In genomic region chr9:66925853-66926252, GRCm38 (mm10) we compare ENCODE assay signal across 24 mouse cellular contexts.
"Had no signal": no experiment of that assay in that cellular context is flagged by ENCODE, and none has a peak within 500 bp of the region (broad histone marks: within the 10 kb centered on the region; RNA-seq: fewer than 3 reads in every experiment).

No protein-coding gene starts in this region.

- H3K9me3 ChIP-seq: heart, embryonic 12.5 days; hindbrain, embryonic 13.5 days; hindbrain, embryonic 15.5 days; intestine, embryonic 15.5 days; kidney, embryonic 15.5 days; limb, embryonic 13.5 days; limb, embryonic 15.5 days had no signal

- H3K36me3 ChIP-seq: heart, embryonic 12.5 days; hindbrain, embryonic 13.5 days; hindbrain, embryonic 15.5 days; intestine, embryonic 15.5 days; kidney, embryonic 15.5 days; limb, embryonic 13.5 days; limb, embryonic 15.5 days; liver, embryonic 12.5 days had no signal

- H3K4me2 ChIP-seq: heart, embryonic 12.5 days; hindbrain, embryonic 13.5 days; hindbrain, embryonic 15.5 days; intestine, embryonic 15.5 days; kidney, embryonic 15.5 days; limb, embryonic 13.5 days; limb, embryonic 15.5 days; liver, embryonic 12.5 days had no signal

- H3K9ac ChIP-seq: heart, embryonic 12.5 days; hindbrain, embryonic 13.5 days; hindbrain, embryonic 15.5 days; intestine, embryonic 15.5 days; kidney, embryonic 15.5 days; limb, embryonic 13.5 days; limb, embryonic 15.5 days; liver, embryonic 12.5 days; liver, embryonic 14.5 days had no signal

- H3K27ac ChIP-seq: heart, adult 2 months; hindbrain, embryonic 13.5 days; hindbrain, embryonic 15.5 days; hindbrain, postnatal 0 days; intestine, embryonic 15.5 days; kidney, embryonic 15.5 days; kidney, postnatal 0 days; limb, embryonic 13.5 days; limb, embryonic 15.5 days; liver, embryonic 12.5 days; liver, embryonic 14.5 days had no signal

- DNase-seq: gastrocnemius, postnatal 14 days; gastrocnemius, postnatal 36 days; heart, adult 2 months; heart, postnatal 14 days; heart, postnatal 36 days; kidney, adult 11 months; kidney, adult 2 months; kidney, adult 9 months; kidney, postnatal 14 days; kidney, postnatal 36 days; layer of hippocampus, adult 9-11 months; layer of hippocampus, postnatal 36 days; left cerebral cortex, postnatal 4 days had no signal

- H3K4me1 ChIP-seq: heart, embryonic 12.5 days; hindbrain, embryonic 13.5 days; intestine, embryonic 15.5 days; limb, embryonic 15.5 days had no signal

- H3K4me3 ChIP-seq: heart, adult 2 months; heart, embryonic 12.5 days; hindbrain, embryonic 13.5 days; hindbrain, embryonic 15.5 days; intestine, embryonic 15.5 days; kidney, embryonic 15.5 days; limb, embryonic 13.5 days; limb, embryonic 15.5 days; liver, embryonic 12.5 days had no signal

- ATAC-seq: hindbrain, postnatal 0 days; intestine, embryonic 15.5 days; liver, embryonic 12.5 days had no signal

- H3K27me3 ChIP-seq: heart, embryonic 12.5 days; hindbrain, embryonic 13.5 days; hindbrain, embryonic 15.5 days; intestine, embryonic 15.5 days; kidney, embryonic 15.5 days; limb, embryonic 13.5 days; limb, embryonic 15.5 days had no signal
